Mouse (Mus musculus): ENCODE measurements at regions not wholly inside any gene's neighbourhood (a gene's known extent, or its start where the extent isn't known, plus 50 kb on each side); places are given as distances from the start of the nearest gene placed in this dataset.
A peak's percentile ranks its signal among the peaks of the same experiment; 100 is the strongest.

GRCm38 (mm10) chr4:53962458-53962857 lies 136.6 kb downstream of the Tmem38b start:
- no peak overlapping the region for H3K4me2 ChIP-seq
- H3K4me1 ChIP-seq (replicated peaks), result no peaks in the 10 kb centered on the region
- H3K4me3 ChIP-seq, result no peak overlapping the region
- no peak overlapping the region for H3K27ac ChIP-seq
- no peaks in the 10 kb centered on the region for H3K36me3 ChIP-seq
- 78% methylated on average over 3 of the region's 3 CpGs for WGBS
- H3K9me3 ChIP-seq (replicated peaks), result 0 out of 2 replicates have a peak, but pooled peaks cover 7% of the 10 kb centered on the region
- H3K27me3 ChIP-seq, result no peaks in the 10 kb centered on the region
- H3K9ac ChIP-seq, result no peak overlapping the region
- ATAC-seq (replicated peaks; ENCODE audit: insufficient number of reproducible peaks, insufficient read depth, low FRiP score, low read depth), result no peak

- Histone ChIP-seq H3K27ac (no peak overlapping the region), H3K9ac (no peak overlapping the region), H3K9me3 (replicated peaks) (0 out of 2 replicates have a peak, but pooled peaks cover 7% of the 10 kb centered on the region), H3K36me3 (no peaks in the 10 kb centered on the region), H3K27me3 (no peaks in the 10 kb centered on the region), H3K4me3 (no peak overlapping the region), H3K4me2 (no peak overlapping the region), H3K4me1 (replicated peaks) (peaks cover 1% of the 10 kb centered on the region; the same call in 1 of the 2 replicates)
- ATAC-seq (replicated peaks; ENCODE audit: insufficient number of reproducible peaks, insufficient read depth, low FRiP score, low read depth), result no peak
Observed at GRCm38 (mm10) chr4:53970461-53970860, 144.6 kb downstream of the Tmem38b start.

- ATAC-seq (replicated peaks; ENCODE audit: insufficient number of reproducible peaks, insufficient read depth, low FRiP score, low read depth), result no peak
- WGBS, result 96% methylated on average over 2 of the region's 2 CpGs
Observed at GRCm38 (mm10) chr4:53970960-53971359, 145.1 kb downstream of the Tmem38b start.

GRCm38 (mm10) chr4:53976036-53976638 lies 150.3 kb downstream of the Tmem38b start:
- peaks cover 10% of the 10 kb centered on the region for H3K4me1 ChIP-seq (replicated peaks)
- 16% methylated on average over 12 of the region's 12 CpGs for WGBS
- H3K27me3 ChIP-seq, result no peaks in the 10 kb centered on the region
- no peaks in the 10 kb centered on the region for H3K36me3 ChIP-seq
- peak overlapping the region; percentile 2; the same call in 1 of the 2 replicates for H3K4me3 ChIP-seq
- H3K27ac ChIP-seq, result peak overlapping the region; percentile 46; the same call in 1 of the 2 replicates
- H3K4me2 ChIP-seq, result peak overlapping the region; percentile 38
- no peaks in the 10 kb centered on the region for H3K9me3 ChIP-seq (replicated peaks)
- ATAC-seq (replicated peaks; ENCODE audit: insufficient number of reproducible peaks, insufficient read depth, low FRiP score, low read depth), result no peak
- no peak overlapping the region for H3K9ac ChIP-seq

More at GRCm38 (mm10) chr4:53970960-53971359, 145.1 kb downstream of the Tmem38b start:
- 0 out of 2 replicates have a peak, but pooled peaks cover 7% of the 10 kb centered on the region for H3K9me3 ChIP-seq (replicated peaks)
- no peak overlapping the region for H3K9ac ChIP-seq
- H3K4me1 ChIP-seq (replicated peaks), result peaks cover 5% of the 10 kb centered on the region
- no peaks in the 10 kb centered on the region for H3K36me3 ChIP-seq
- H3K4me3 ChIP-seq, result no peak overlapping the region
- no peaks in the 10 kb centered on the region for H3K27me3 ChIP-seq
- no peak overlapping the region for H3K27ac ChIP-seq
- no peak overlapping the region for H3K4me2 ChIP-seq

GRCm38 (mm10) chr4:53986519-53987301 lies 160.9 kb downstream of the Tmem38b start:
- Histone ChIP-seq H3K9ac (no peak overlapping the region), H3K4me2 (no peak overlapping the region), H3K36me3 (no peaks in the 10 kb centered on the region), H3K27me3 (no peaks in the 10 kb centered on the region), H3K4me3 (no peak overlapping the region), H3K27ac (no peak overlapping the region), H3K4me1 (replicated peaks) (no peaks in the 10 kb centered on the region), H3K9me3 (replicated peaks) (no peaks in the 10 kb centered on the region)
- no peak for ATAC-seq (replicated peaks; ENCODE audit: insufficient number of reproducible peaks, insufficient read depth, low FRiP score, low read depth)
- WGBS, result 77% methylated on average over 8 of the region's 8 CpGs

GRCm38 (mm10) chr4:53987536-53987935 lies 161.7 kb downstream of the Tmem38b start:
- no peak overlapping the region for H3K4me3 ChIP-seq
- no peaks in the 10 kb centered on the region for H3K36me3 ChIP-seq
- ATAC-seq (replicated peaks; ENCODE audit: insufficient number of reproducible peaks, insufficient read depth, low FRiP score, low read depth), result no peak
- H3K27me3 ChIP-seq, result no peaks in the 10 kb centered on the region
- no peak overlapping the region for H3K9ac ChIP-seq
- H3K9me3 ChIP-seq (replicated peaks), result no peaks in the 10 kb centered on the region
- H3K4me2 ChIP-seq, result no peak overlapping the region
- 61% methylated on average over 11 of the region's 11 CpGs for WGBS
- no peak overlapping the region for H3K27ac ChIP-seq
- H3K4me1 ChIP-seq (replicated peaks), result no peaks in the 10 kb centered on the region

GRCm38 (mm10) chr4:54021069-54021829 lies 195.4 kb downstream of the Tmem38b start:
- Histone ChIP-seq H3K27me3 (no peaks in the 10 kb centered on the region), H3K9ac (no peak overlapping the region), H3K36me3 (no peaks in the 10 kb centered on the region), H3K4me3 (no peak overlapping the region), H3K4me1 (replicated peaks) (no peaks in the 10 kb centered on the region), H3K27ac (no peak overlapping the region), H3K9me3 (replicated peaks) (no peaks in the 10 kb centered on the region), H3K4me2 (no peak overlapping the region)
- 50% methylated on average over 12 of the region's 12 CpGs for WGBS
- no peak for ATAC-seq (replicated peaks; ENCODE audit: insufficient number of reproducible peaks, insufficient read depth, low FRiP score, low read depth)

GRCm38 (mm10) chr4:54021861-54022385 lies 196.1 kb downstream of the Tmem38b start:
- no peak overlapping the region for H3K4me2 ChIP-seq
- H3K9me3 ChIP-seq (replicated peaks), result no peaks in the 10 kb centered on the region
- WGBS, result 50% methylated on average over 6 of the region's 6 CpGs
- no peaks in the 10 kb centered on the region for H3K4me1 ChIP-seq (replicated peaks)
- H3K27me3 ChIP-seq, result no peaks in the 10 kb centered on the region
- H3K4me3 ChIP-seq, result no peak overlapping the region
- no peak for ATAC-seq (replicated peaks; ENCODE audit: insufficient number of reproducible peaks, insufficient read depth, low FRiP score, low read depth)
- H3K27ac ChIP-seq, result no peak overlapping the region
- no peaks in the 10 kb centered on the region for H3K36me3 ChIP-seq
- H3K9ac ChIP-seq, result no peak overlapping the region

- H3K9me3 ChIP-seq (replicated peaks), result no peaks in the 10 kb centered on the region
- ATAC-seq (replicated peaks; ENCODE audit: insufficient number of reproducible peaks, insufficient read depth, low FRiP score, low read depth), result no peak
- no peak overlapping the region for H3K27ac ChIP-seq
- no peak overlapping the region for H3K9ac ChIP-seq
- H3K27me3 ChIP-seq, result no peaks in the 10 kb centered on the region
- 76% methylated on average over 3 of the region's 3 CpGs for WGBS
- no peak overlapping the region for H3K4me2 ChIP-seq
- H3K4me1 ChIP-seq (replicated peaks), result peaks cover 3% of the 10 kb centered on the region; the same call in 1 of the 2 replicates
- H3K36me3 ChIP-seq, result no peaks in the 10 kb centered on the region
- no peak overlapping the region for H3K4me3 ChIP-seq
Observed at GRCm38 (mm10) chr4:54026919-54027318, 201.1 kb downstream of the Tmem38b start.

- no peaks in the 10 kb centered on the region for H3K9me3 ChIP-seq (replicated peaks)
- H3K9ac ChIP-seq, result no peak overlapping the region
- no peaks in the 10 kb centered on the region for H3K36me3 ChIP-seq
- H3K4me2 ChIP-seq, result no peak overlapping the region
- H3K27ac ChIP-seq, result no peak overlapping the region
- H3K4me3 ChIP-seq, result no peak overlapping the region
- WGBS, result 26% methylated on average over 5 of the region's 5 CpGs
- no peak for ATAC-seq (replicated peaks; ENCODE audit: insufficient number of reproducible peaks, insufficient read depth, low FRiP score, low read depth)
- no peaks in the 10 kb centered on the region for H3K27me3 ChIP-seq
- peaks cover 3% of the 10 kb centered on the region for H3K4me1 ChIP-seq (replicated peaks)
Observed at GRCm38 (mm10) chr4:54027565-54028237, 201.9 kb downstream of the Tmem38b start.
